Mouse (Mus musculus) bone marrow, adult 2 months (tissue): ENCODE measurements around the gene Nkx2-3. TPM values are rescaled to one million over a fixed set of nuclear protein-coding genes. Genes with fewer than 3 reads are reported as not detected.

Source experiments
- H3K27ac ChIP-seq: fragments of 200-500 bp; 2 replicates; pipeline ENCODE4 v1.5.1; 2012; ENCODE audit warnings: low read depth, mild to moderate bottlenecking, control low read depth, inconsistent platforms, low read length; ENCODE audit not compliant: control insufficient read depth, poor library complexity, insufficient read depth
- H3K4me1 ChIP-seq: fragments of 200-500 bp; 2 replicates; pipeline ENCODE4 v1.6.1; 2011; ENCODE audit warnings: low read length; ENCODE audit not compliant: control insufficient read depth, insufficient read depth
- H3K4me3 ChIP-seq: fragments of 200-500 bp; replicated peaks from 2 replicates; pipeline ENCODE3; 2011; ENCODE audit warnings: mild to moderate bottlenecking, low read depth, low read length, control low read depth; ENCODE audit not compliant: control insufficient read depth
- CTCF ChIP-seq: fragments of 200-500 bp; IDR thresholded peaks from 2 replicates; pipeline ENCODE4 v1.5.1; 2011; ENCODE audit warnings: low read length, control low read depth; ENCODE audit not compliant: control insufficient read depth, insufficient read depth
- POLR2A ChIP-seq: fragments of 200-500 bp; IDR thresholded peaks from 2 replicates; pipeline ENCODE4 v1.6.1; 2011; ENCODE audit warnings: low read depth, mild to moderate bottlenecking, control low read depth, low read length, borderline replicate concordance; ENCODE audit not compliant: control insufficient read depth
- WGBS: fragments of 180-500 bp; shearing (Covaris S2); methylation state at CpG from one replicate; pipeline ENCODE4 v1.1.7; 2018; 5-methylcytosine and 5-hydroxymethylcytosine counted together
- polyA plus RNA-seq: library from polyadenylated mRNA; stranded (reverse); fragments of >200 nt; gene quantifications from 2 replicates; pipeline ENCODE4 v1.2.4, GENCODE M21; 2011; ENCODE audit warnings: low replicate concordance; ENCODE audit not compliant: missing spikeins, insufficient read depth, insufficient read length

The Nkx2-3 gene
- polyA plus RNA-seq, 1 experiment: not detected

GRCm38 (mm10) chr19:43583595-43583994, 28.5 kb upstream of the Nkx2-3 start:
- 7% methylated on average over 17 of the region's 17 CpGs for WGBS
- TF ChIP-seq POLR2A (no peak), CTCF (no peak)
- no peak overlapping the region for H3K4me3 ChIP-seq

DNA sequence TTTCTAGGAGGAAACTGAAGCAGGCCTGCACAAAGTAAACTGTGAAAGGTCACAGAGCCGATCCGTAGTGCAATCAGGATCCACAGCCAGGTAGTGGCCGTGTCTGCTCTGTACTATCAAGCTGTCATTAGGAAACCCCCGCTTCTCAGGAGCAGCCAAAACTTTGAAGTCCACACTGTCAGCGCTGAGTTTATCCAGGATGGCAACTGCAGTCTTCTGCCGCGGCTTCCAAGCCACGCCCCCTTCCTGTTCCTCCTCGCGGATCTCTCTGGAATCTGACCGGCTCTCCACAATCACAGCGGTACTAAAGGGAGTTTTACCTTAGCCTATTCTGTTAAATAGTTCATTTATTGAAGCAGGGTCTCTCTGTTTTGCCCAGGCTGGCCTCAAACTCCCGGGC, 27.3 kb upstream of the Nkx2-3 start:
- no peak overlapping the region for H3K4me3 ChIP-seq
- WGBS: 14% methylated on average over 13 of the region's 13 CpGs
- H3K4me1 ChIP-seq: no peaks in the 10 kb centered on the region

More at GRCm38 (mm10) chr19:43583595-43583994, 28.5 kb upstream of the Nkx2-3 start:
- Histone ChIP-seq H3K4me1 (no peaks in the 10 kb centered on the region), H3K27ac (no peak overlapping the region)

GRCm38 (mm10) chr19:43592026-43592425, 20.1 kb upstream of the Nkx2-3 start:
- Histone ChIP-seq H3K4me3 (no peak overlapping the region), H3K4me1 (no peaks in the 10 kb centered on the region), H3K27ac (no peak overlapping the region)
- TF ChIP-seq POLR2A: no peak
- no peak for TF ChIP-seq CTCF
- WGBS: 33% methylated on average over 4 of the region's 4 CpGs

More for the DNA sequence above, 27.3 kb upstream of the Nkx2-3 start:
- no peak overlapping the region for H3K27ac ChIP-seq
- TF ChIP-seq CTCF: no peak
- TF ChIP-seq POLR2A: no peak

- no peak for TF ChIP-seq POLR2A
- 83% methylated on average over 5 of the region's 5 CpGs for WGBS
- H3K4me3 ChIP-seq: no peak overlapping the region
- H3K27ac ChIP-seq: no peak overlapping the region
- H3K4me1 ChIP-seq: no peaks in the 10 kb centered on the region
Measured at GRCm38 (mm10) chr19:43596981-43597380, 15.1 kb upstream of the Nkx2-3 start.

DNA sequence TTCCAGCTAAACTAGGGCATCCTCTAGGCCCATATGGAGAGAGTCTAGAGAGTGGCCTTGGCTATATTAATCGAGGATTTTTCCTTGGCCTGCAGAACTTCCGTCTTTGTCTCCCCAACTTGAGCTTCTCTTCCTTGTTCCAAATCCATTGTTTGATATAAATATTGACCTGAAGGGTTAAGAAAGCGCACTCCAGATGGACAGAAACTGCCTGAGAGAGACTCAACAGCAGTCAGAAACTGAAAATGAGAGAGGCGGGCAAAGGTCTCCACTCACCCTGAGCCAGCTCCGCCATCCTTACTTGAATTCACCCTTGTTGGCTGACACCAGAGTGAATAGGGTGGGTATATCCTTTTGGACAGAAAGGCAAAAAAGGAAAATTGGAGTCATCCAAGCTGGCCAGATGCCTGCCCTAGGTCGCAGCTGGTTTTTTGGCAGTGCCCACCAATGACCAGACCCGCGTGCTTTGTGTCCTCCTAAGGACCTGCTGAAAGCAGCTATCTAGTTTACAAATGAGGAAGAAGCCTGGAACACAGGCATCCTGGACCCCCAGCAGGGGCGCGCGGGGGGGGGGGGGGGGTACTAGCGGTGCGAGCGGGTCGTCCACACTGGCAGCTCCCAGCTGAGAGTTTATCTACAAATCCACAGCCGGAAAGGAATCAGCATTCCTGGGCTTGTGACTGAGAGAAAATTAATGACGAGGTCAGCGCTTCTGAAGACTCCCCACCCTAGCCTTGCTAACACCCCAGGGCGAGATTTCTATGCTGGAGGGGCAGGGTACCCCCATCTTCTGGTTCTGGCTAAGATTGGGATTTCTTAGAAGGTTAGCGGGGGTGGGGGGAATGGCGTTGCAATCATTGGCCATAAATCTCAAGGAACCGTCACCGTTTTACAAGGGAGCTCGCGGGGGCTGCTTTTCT, 13.1 kb upstream of the Nkx2-3 start:
- TF ChIP-seq POLR2A (no peak), CTCF (no peak)
- H3K4me1 ChIP-seq: no peaks in the 10 kb centered on the region
- 21% methylated on average over 25 of the region's 25 CpGs for WGBS
- no peak overlapping the region for H3K27ac ChIP-seq
- no peak overlapping the region for H3K4me3 ChIP-seq

GRCm38 (mm10) chr19:43599776-43600544, 12.2 kb upstream of the Nkx2-3 start:
- Histone ChIP-seq H3K4me1 (no peaks in the 10 kb centered on the region), H3K27ac (no peak overlapping the region; the same call in 1 of the 2 replicates), H3K4me3 (no peak overlapping the region)
- no peak for TF ChIP-seq CTCF
- no peak for TF ChIP-seq POLR2A
- 3% methylated on average over 27 of the region's 27 CpGs for WGBS

DNA sequence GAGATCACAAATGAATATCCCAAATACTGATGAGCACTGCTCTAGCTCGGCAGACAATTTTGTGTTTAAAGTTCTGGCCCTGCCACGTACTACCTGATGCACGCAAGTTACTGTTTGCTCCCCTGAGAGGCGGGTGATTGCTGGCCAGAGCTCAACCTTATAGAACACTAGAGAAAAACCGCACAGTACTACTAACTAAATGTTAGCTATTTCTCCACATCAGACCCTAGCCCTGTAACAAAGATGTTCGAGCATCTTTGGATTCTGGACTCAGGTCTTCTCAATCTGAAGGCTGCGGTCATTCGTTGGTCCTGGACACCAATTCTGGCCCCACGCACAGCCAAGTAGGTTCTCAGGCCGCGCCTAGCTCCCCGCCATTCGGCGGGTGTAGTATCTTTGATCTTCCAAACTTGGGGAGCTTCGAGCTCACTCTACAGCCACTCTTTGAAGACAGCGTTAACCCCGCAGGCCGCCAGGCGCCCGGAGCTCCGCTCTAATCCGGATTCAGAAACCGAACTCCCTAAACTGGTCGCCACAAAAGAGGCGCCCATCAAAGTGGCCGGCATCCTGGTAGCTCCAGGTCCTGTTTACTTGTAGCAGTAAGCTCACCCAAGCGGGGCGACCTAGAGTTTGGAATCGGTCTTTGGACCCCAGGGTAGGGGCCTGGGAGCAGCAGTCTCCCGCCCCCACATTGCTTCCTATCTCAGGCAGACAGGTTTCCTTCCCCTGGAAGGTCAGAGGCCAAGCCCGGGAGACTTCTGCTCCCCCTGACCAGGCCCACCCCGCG, 11.4 kb upstream of the Nkx2-3 start:
- WGBS: 28% methylated on average over 33 of the region's 33 CpGs
- Histone ChIP-seq H3K27ac (no peak overlapping the region), H3K4me1 (no peaks in the 10 kb centered on the region), H3K4me3 (no peak overlapping the region)
- TF ChIP-seq CTCF (no peak), POLR2A (no peak)

DNA sequence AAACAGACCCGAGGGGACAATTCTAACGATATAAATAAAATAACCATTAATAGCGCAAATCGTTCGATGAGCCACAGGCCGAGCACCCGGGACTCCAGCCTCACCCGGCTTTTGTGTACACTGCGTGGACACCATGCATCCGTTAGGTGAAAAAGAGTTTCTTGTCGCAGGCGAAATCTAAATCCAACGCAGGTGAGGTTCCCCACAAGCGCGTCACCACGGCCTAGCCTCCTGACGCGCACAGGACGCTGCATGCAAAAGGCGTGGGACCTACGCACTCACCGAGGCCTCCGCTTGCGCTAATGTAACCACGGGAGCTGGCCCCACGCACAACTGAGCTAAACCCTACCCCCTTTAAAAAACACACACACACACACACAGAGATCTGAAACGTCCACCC, 10.7 kb upstream of the Nkx2-3 start:
- 33% methylated on average over 27 of the region's 27 CpGs for WGBS
- no peaks in the 10 kb centered on the region for H3K4me1 ChIP-seq
- no peak overlapping the region for H3K4me3 ChIP-seq
- no peak overlapping the region for H3K27ac ChIP-seq
- TF ChIP-seq CTCF (no peak), POLR2A (no peak)
